Mouse (Mus musculus) kidney, postnatal 36 days (tissue): ENCODE data around the gene Cltb.
"Not testable (repeated sequence)": the region's sequence is repeated elsewhere in the genome, so short reads cannot be mapped to it uniquely, and the experiment has no call there.

ENCODE experiments used
- DNase-seq, 2 experiments: peaks; one replicate each; pipeline ENCODE4 v3.0.0; 2021 to 2022; ENCODE audit warnings: mixed read lengths in 2 of 2

The Cltb gene

GRCm38 (mm10) chr13:54610972-54611754 lies at the start of gene Cltb:
Gene Cltb, minus strand, starts transcription at chr13:54611344.
- peak; percentile 88 to 97 for DNase-seq

GRCm38 (mm10) chr13:54660877-54661276 lies 49.7 kb upstream of the Cltb start:
- no peak for DNase-seq

GRCm38 (mm10) chr13:54650461-54650860 lies 39.3 kb upstream of the Cltb start:
- DNase-seq, result peak; percentile 20 to 29

GRCm38 (mm10) chr13:54635011-54635410 lies 23.9 kb upstream of the Cltb start:
- no peak for DNase-seq

- DNase-seq, result peak in 1 of 2 experiments; percentile 55
These were observed 21.7 kb upstream of the Cltb start for GRCm38 (mm10) chr13:54632731-54633277.

- no peak for DNase-seq
These were observed 18.0 kb upstream of the Cltb start for GRCm38 (mm10) chr13:54629128-54629527.

GRCm38 (mm10) chr13:54621960-54622521 lies 10.9 kb upstream of the Cltb start:
- DNase-seq, result peak in 1 of 2 experiments; percentile 28

- peak; percentile 97 to 100 for DNase-seq
These were observed 10.2 kb upstream of the Cltb start, which contains the start of gene Faf2 for GRCm38 (mm10) chr13:54621155-54621932. Gene Faf2, plus strand, starts transcription at chr13:54621784.

GRCm38 (mm10) chr13:54616998-54617397 lies 5.9 kb upstream of the Cltb start:
- no peak for DNase-seq

GRCm38 (mm10) chr13:54616307-54616706 lies 5.2 kb upstream of the Cltb start:
- DNase-seq, result no peak

- not testable (repeated sequence) for DNase-seq
These were observed 2.0 kb upstream of the Cltb start for GRCm38 (mm10) chr13:54613141-54613540.

- peak; percentile 22 to 45 for DNase-seq
These were observed 552 bp downstream of the Cltb start for GRCm38 (mm10) chr13:54610613-54610971.

- no peak for DNase-seq
These were observed 1.8 kb downstream of the Cltb start for GRCm38 (mm10) chr13:54609301-54609700.

- DNase-seq, result no peak
These were observed 2.5 kb downstream of the Cltb start for GRCm38 (mm10) chr13:54608666-54609065.

- no peak for DNase-seq
These were observed 3.1 kb downstream of the Cltb start for GRCm38 (mm10) chr13:54608002-54608401.

- DNase-seq, result no peak
These were observed 3.9 kb downstream of the Cltb start for GRCm38 (mm10) chr13:54607204-54607603.

GRCm38 (mm10) chr13:54605426-54605825 lies 5.7 kb downstream of the Cltb start:
- peak; percentile 60 to 78 for DNase-seq

GRCm38 (mm10) chr13:54604221-54604620 lies 6.9 kb downstream of the Cltb start:
- no peak for DNase-seq

GRCm38 (mm10) chr13:54603501-54603900 lies 7.6 kb downstream of the Cltb start:
- DNase-seq, result no peak

- DNase-seq, result no peak
These were observed 8.5 kb downstream of the Cltb start for GRCm38 (mm10) chr13:54602639-54603111.

GRCm38 (mm10) chr13:54598622-54599143 lies 12.5 kb downstream of the Cltb start:
- no peak for DNase-seq

GRCm38 (mm10) chr13:54596870-54597269 lies 14.3 kb downstream of the Cltb start:
- peak in 1 of 2 experiments; percentile 47 for DNase-seq
